Mouse (Mus musculus) heart, embryonic 14.5 days (tissue): ENCODE measurements around the gene Mrpl34. TPM values are rescaled to one million over a fixed set of nuclear protein-coding genes. Genes with fewer than 3 reads are reported as not detected.

Experiments used
- ATAC-seq: fragments of 200-750 bp; cut with Nextera tagmentation; 2 replicates; pipeline ENCODE4 v1.8.0; 2017; ENCODE audit warnings: low read depth, moderate TSS enrichment; ENCODE audit not compliant: insufficient number of reproducible peaks, insufficient read depth, low FRiP score
- H3K27ac ChIP-seq, 2 experiments: fragments of 200-500 bp in 1 of 2; fragments of 300-500 bp in 1 of 2; sonication (generic) in 1 of 2; replicated peaks in 1 of 2; 2 replicates each; pipeline ENCODE4 v1.5.1; 2012 to 2014; ENCODE audit warnings: low read depth in 2 of 2, low read length in 2 of 2, control low read depth in 1 of 2, mild to moderate bottlenecking in 1 of 2, mixed read lengths in 1 of 2; ENCODE audit not compliant: control insufficient read depth in 1 of 2, insufficient read depth in 1 of 2
- H3K27me3 ChIP-seq: fragments of 300-500 bp; sonication (generic); 2 replicates; pipeline ENCODE4 v1.6.1; 2014; ENCODE audit warnings: mild to moderate bottlenecking, low read length, control low read depth; ENCODE audit not compliant: control insufficient read depth, insufficient read depth
- H3K36me3 ChIP-seq: fragments of 300-500 bp; sonication (generic); 2 replicates; pipeline ENCODE4 v1.6.1; 2014; ENCODE audit warnings: mild to moderate bottlenecking, control low read depth, low read length, mixed read lengths; ENCODE audit not compliant: control insufficient read depth, insufficient read depth
- H3K4me1 ChIP-seq, 2 experiments: fragments of 200-500 bp in 1 of 2; fragments of 300-500 bp in 1 of 2; sonication (generic) in 1 of 2; 2 replicates each; pipeline ENCODE4 v1.6.1; 2012 to 2014; ENCODE audit warnings: low read length in 2 of 2, control low read depth in 1 of 2, mixed read lengths in 1 of 2; ENCODE audit not compliant: control insufficient read depth in 2 of 2, insufficient read depth in 2 of 2
- H3K4me2 ChIP-seq: fragments of 300-500 bp; sonication (generic); 2 replicates; pipeline ENCODE4 v1.6.1; 2014; ENCODE audit warnings: mild to moderate bottlenecking, low read length
- H3K4me3 ChIP-seq, 2 experiments: fragments of 200-500 bp in 1 of 2; fragments of 300-500 bp in 1 of 2; sonication (generic) in 1 of 2; 2 replicates each; pipeline ENCODE4 v1.5.1; 2012 to 2014; ENCODE audit warnings: low read length in 2 of 2, mild to moderate bottlenecking in 2 of 2, control low read depth in 1 of 2, low read depth in 1 of 2, moderate library complexity in 1 of 2; ENCODE audit not compliant: control insufficient read depth in 1 of 2, insufficient read depth in 1 of 2
- H3K9ac ChIP-seq: fragments of 300-500 bp; sonication (generic); 2 replicates; pipeline ENCODE4 v1.6.1; 2014; ENCODE audit warnings: mild to moderate bottlenecking, low read length
- H3K9me3 ChIP-seq: fragments of 300-500 bp; sonication (generic); 2 replicates; pipeline ENCODE4 v1.6.1; 2016; ENCODE audit warnings: low read length, control low read depth; ENCODE audit not compliant: control insufficient read depth
- WGBS: fragments of 180-500 bp; shearing (Covaris S2); extraction: QIAGEN DNeasy Blood & Tissue Kit; methylation state at CpG from one replicate; pipeline ENCODE4 v1.1.7; 2014; 5-methylcytosine and 5-hydroxymethylcytosine counted together
- polyA plus RNA-seq: library from polyadenylated mRNA; unstranded; fragments of >200 nt; fragmentation: Nextera tagmentation; extraction: Ambion mirVana; gene quantifications from 2 replicates; pipeline ENCODE4 v1.2.1, GENCODE M21; 2014

Gene Mrpl34
- polyA plus RNA-seq, 1 experiment from 2014 or later = 191 TPM

DNA sequence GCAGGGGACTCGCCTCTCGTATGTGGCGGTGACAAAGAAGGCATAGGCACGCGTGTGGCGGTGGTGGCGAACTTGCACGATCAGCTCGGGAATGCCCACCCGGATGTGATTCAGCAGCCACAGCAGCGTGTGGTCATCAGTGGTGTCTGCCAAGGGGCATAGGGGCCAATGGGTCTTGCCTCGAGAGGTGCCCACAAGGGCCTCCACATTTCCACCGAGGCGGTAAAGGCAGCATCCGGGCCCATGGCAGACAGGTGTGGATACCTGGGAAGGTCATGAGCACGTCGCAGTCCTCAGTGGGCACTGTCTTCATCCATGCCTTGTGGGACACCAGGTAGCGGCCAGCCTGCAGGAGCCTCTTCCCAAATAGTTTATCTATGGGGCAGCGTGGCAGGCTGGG is 20.0 kb downstream of the Mrpl34 start:
- Histone ChIP-seq H3K9me3 (no peaks in the 10 kb centered on the region), H3K4me3 (no peak overlapping the region), H3K4me1 (peaks cover 5 to 11% of the 10 kb centered on the region in 2 experiments; a peak in 3 of 4 replicates), H3K27me3 (peaks cover 11% of the 10 kb centered on the region; the same call in 1 of the 2 replicates), H3K36me3 (0 out of 2 replicates have a peak, but pooled peaks cover 4% of the 10 kb centered on the region), H3K27ac (no peak overlapping the region), H3K4me2 (peak overlapping the region; percentile 92), H3K9ac (no peak overlapping the region)
- no peak for ATAC-seq
- 91% methylated on average over 19 of the region's 19 CpGs for WGBS

GRCm38 (mm10) chr8:71485142-71486135 is 20.7 kb downstream of the Mrpl34 start, which contains the start of gene Ano8:
Gene Ano8, minus strand, starts transcription at chr8:71485963.
- 8% methylated on average over 37 of the region's 58 CpGs for WGBS
- peak; percentile 54 for ATAC-seq

GRCm38 (mm10) chr8:71486136-71486529 is 21.4 kb downstream of the Mrpl34 start:
- Histone ChIP-seq H3K9ac (peak overlapping the region; percentile 13; the same call in 1 of the 2 replicates), H3K27ac (no peak overlapping the region)
- WGBS = 21% methylated on average over 7 of the region's 7 CpGs

More at GRCm38 (mm10) chr8:71485142-71486135, 20.7 kb downstream of the Mrpl34 start, which contains the start of gene Ano8:
- Histone ChIP-seq H3K36me3 (peaks cover 7% of the 10 kb centered on the region), H3K9ac (peak within 1 kb of the TSS; percentile 87), H3K27ac (0 out of 4 replicates have a peak within 1 kb of the TSS, but pooled peaks of 1 of the 2 experiments have one; percentile 47), H3K9me3 (no peaks in the 10 kb centered on the region), H3K4me1 (peaks cover 5 to 14% of the 10 kb centered on the region in 2 experiments; a peak in 3 of 4 replicates), H3K4me2 (peak within 1 kb of the TSS; percentile 92), H3K4me3 (peak within 1 kb of the TSS; percentile 70 to 71), H3K27me3 (peaks cover 9% of the 10 kb centered on the region; the same call in 1 of the 2 replicates)

GRCm38 (mm10) chr8:71487691-71488445 is 23.1 kb downstream of the Mrpl34 start, which contains the start of gene Gtpbp3:
Gene Gtpbp3, plus strand, starts transcription at chr8:71488103.
- H3K9me3 ChIP-seq = no peaks in the 10 kb centered on the region
- H3K9ac ChIP-seq = peak within 1 kb of the TSS; percentile 85
- peaks cover 5 to 14% of the 10 kb centered on the region in 2 experiments; a peak in 3 of 4 replicates for H3K4me1 ChIP-seq
- 1% methylated on average over 33 of the region's 33 CpGs for WGBS
- H3K4me3 ChIP-seq = peak within 1 kb of the TSS; percentile 78 to 85
- H3K27me3 ChIP-seq = no peaks in the 10 kb centered on the region
- peak within 1 kb of the TSS; percentile 99 for H3K4me2 ChIP-seq
- H3K36me3 ChIP-seq = peaks cover 28% of the 10 kb centered on the region
- peak within 1 kb of the TSS; percentile 67 to 75 for H3K27ac ChIP-seq
- 0 out of 2 replicates have a peak, but pooled peaks have one; percentile 8 for ATAC-seq

More at GRCm38 (mm10) chr8:71486136-71486529, 21.4 kb downstream of the Mrpl34 start:
- H3K36me3 ChIP-seq = peaks cover 11% of the 10 kb centered on the region
- peak overlapping the region; percentile 92 for H3K4me2 ChIP-seq
- no peaks in the 10 kb centered on the region for H3K9me3 ChIP-seq
- H3K27me3 ChIP-seq = 0 out of 2 replicates have a peak, but pooled peaks cover 7% of the 10 kb centered on the region
- ATAC-seq = no peak
- peak overlapping the region in 1 of 2 experiments; percentile 71; a peak in 2 of 4 replicates for H3K4me3 ChIP-seq
- H3K4me1 ChIP-seq = peaks cover 5 to 14% of the 10 kb centered on the region in 2 experiments; a peak in 3 of 4 replicates

- under 1% methylated on average over 22 of the region's 22 CpGs for WGBS
- Histone ChIP-seq H3K4me1 (peaks cover 5 to 14% of the 10 kb centered on the region in 2 experiments; a peak in 3 of 4 replicates), H3K9ac (peak overlapping the region; percentile 85), H3K27me3 (no peaks in the 10 kb centered on the region), H3K9me3 (no peaks in the 10 kb centered on the region), H3K27ac (peak overlapping the region; percentile 67 to 75), H3K4me3 (peak overlapping the region; percentile 78 to 85), H3K4me2 (peak overlapping the region; percentile 99), H3K36me3 (peaks cover 34% of the 10 kb centered on the region)
- peak; percentile 83 for ATAC-seq
Measured at GRCm38 (mm10) chr8:71488454-71488853, 23.7 kb downstream of the Mrpl34 start.

- peak overlapping the region; percentile 16; the same call in 1 of the 2 replicates for H3K4me2 ChIP-seq
- peaks cover 28 to 52% of the 10 kb centered on the region in 2 experiments for H3K4me1 ChIP-seq
- H3K27ac ChIP-seq = peak overlapping the region in 1 of 2 experiments; percentile 61; a peak in 3 of 4 replicates
- peaks cover 43% of the 10 kb centered on the region for H3K36me3 ChIP-seq
- ATAC-seq = no peak
- WGBS = 24% methylated on average over 16 of the region's 16 CpGs
- H3K9me3 ChIP-seq = no peaks in the 10 kb centered on the region
- H3K9ac ChIP-seq = no peak overlapping the region
- H3K27me3 ChIP-seq = no peaks in the 10 kb centered on the region
- no peak overlapping the region for H3K4me3 ChIP-seq
Measured at GRCm38 (mm10) chr8:71495039-71495438, 30.3 kb downstream of the Mrpl34 start.
